Mouse (Mus musculus): ENCODE results near the gene Actr8. TPM values are rescaled to one million over a fixed set of nuclear protein-coding genes. Genes with fewer than 3 reads are reported as not detected.

Gene Actr8
- not detected in 2 replicates for polyA plus RNA-seq (2012; ENCODE audit: insufficient read depth, insufficient read length, low replicate concordance, missing spikeins)

DNA sequence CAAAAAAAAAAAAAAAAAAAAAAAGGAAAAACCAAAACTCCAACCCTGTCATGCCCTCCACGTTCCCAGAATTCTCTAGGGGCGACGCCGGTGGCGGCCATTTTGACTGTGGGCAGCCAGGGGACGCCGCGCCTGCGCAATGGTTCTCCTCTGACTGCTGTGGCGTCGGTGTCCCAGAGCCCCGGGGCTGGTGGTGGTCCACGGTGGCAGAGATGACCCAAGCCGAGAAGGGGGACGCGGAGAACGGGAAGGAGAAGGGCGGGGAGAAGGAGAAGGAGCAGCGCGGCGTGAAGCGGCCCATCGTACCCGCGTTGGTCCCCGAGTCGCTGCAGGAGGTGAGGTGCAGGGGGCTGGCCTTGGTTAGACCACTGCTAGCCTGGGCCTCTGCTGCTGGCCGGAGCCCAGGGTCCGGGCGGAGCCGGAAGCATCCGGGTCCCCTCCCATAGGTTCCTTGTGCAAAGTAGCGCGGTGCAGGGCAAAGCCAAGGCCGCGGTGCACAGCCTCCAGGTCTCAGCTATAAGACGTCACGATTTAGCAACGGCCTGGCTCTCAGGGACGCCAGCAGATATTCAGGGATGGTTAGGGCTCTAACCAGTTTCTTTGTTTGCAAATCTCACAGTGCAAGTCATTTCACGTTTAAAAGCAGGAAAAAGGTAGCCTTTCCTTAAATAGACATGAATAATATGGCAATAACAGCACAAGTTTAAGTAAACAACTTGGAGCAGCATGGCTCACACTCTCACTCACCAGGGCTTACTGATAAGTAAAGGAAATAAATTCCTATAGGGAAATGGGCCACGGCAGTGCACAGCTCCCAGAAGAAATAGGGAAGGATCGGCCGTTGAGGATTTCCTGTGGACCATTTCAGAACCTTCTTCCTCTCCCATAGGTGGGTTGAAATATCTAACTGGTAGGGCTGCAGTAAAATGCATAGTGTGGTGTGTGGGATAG is at the start of gene Actr8:
TSS of gene Actr8 (plus strand) at position 84 of the 951 bp plus-strand sequence.
- Histone ChIP-seq H3K4me1 (ENCODE audit: control insufficient read depth, insufficient read depth, low read length) (no peaks in the 10 kb centered on the region), H3K27ac (ENCODE audit: insufficient read depth, low read depth, low read length) (peak within 1 kb of the TSS; percentile 79), H3K4me3 (ENCODE audit: insufficient read depth, low read depth, low read length) (peak within 1 kb of the TSS; percentile 94)
- 1% methylated on average over 44 of the region's 44 CpGs for WGBS
- TF ChIP-seq POLR2A (IDR thresholded peaks at IDR 0.05; ENCODE audit: insufficient read depth, low read depth, low read length) = peak; percentile 71; the same call in 1 of the 2 replicates
- TF ChIP-seq CTCF (IDR thresholded peaks at IDR 0.05; ENCODE audit: insufficient read depth, low read depth, low read length) = no peak

DNA sequence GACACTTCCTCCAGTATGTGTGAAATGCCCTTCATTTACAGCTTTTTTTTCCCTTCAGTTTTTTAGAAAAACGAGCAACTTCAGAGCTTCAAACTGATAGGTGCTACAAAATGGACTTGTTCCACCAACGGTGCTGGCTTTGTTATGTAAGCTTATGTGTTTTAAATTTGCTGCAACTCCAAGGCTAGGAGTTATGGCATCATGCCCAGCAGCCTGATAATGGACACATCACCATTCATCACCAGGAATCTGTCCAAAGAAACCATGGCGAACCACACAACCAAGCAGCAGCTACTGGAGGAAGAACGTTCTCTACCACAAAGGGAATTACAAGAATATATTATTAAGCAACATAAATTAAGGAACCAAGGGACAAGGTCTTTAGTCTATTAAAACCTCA is 49.2 kb upstream of the Actr8 start:
- H3K27ac ChIP-seq (ENCODE audit: insufficient read depth, low read depth, low read length) = no peak overlapping the region
- H3K4me1 ChIP-seq (ENCODE audit: control insufficient read depth, insufficient read depth, low read length) = no peaks in the 10 kb centered on the region
- 45% methylated on average over 4 of the region's 4 CpGs for WGBS
- TF ChIP-seq CTCF (IDR thresholded peaks at IDR 0.05; ENCODE audit: insufficient read depth, low read depth, low read length) (no peak), POLR2A (IDR thresholded peaks at IDR 0.05; ENCODE audit: insufficient read depth, low read depth, low read length) (no peak)
- no peak overlapping the region for H3K4me3 ChIP-seq (ENCODE audit: insufficient read depth, low read depth, low read length)

DNA sequence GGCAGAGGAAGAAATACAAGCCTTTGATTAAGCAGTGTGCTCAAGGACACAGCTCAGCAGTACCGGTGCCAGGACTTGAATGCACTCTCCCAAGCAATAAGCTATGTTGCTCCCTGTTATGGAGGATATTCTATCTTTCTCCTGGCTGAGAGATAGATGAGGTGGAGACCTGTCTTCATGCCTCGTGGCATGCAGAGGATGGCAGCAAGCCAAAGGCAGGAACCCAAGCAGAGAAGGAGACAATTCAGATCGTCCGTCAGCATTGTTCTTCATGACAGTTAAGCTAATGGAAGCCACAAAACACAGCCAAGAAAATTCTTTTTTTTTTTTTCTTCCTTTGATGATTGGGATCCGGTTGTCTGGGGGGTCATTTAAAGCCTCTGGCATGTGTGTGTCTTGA is 42.6 kb upstream of the Actr8 start:
- whole genome bisulfite sequencing = 51% methylated on average over 5 of the region's 5 CpGs
- Histone ChIP-seq H3K4me3 (ENCODE audit: insufficient read depth, low read depth, low read length) (no peak overlapping the region), H3K27ac (ENCODE audit: insufficient read depth, low read depth, low read length) (no peak overlapping the region), H3K4me1 (ENCODE audit: control insufficient read depth, insufficient read depth, low read length) (no peaks in the 10 kb centered on the region)
- TF ChIP-seq POLR2A (IDR thresholded peaks at IDR 0.05; ENCODE audit: insufficient read depth, low read depth, low read length) = no peak
- TF ChIP-seq CTCF (IDR thresholded peaks at IDR 0.05; ENCODE audit: insufficient read depth, low read depth, low read length) = no peak

DNA sequence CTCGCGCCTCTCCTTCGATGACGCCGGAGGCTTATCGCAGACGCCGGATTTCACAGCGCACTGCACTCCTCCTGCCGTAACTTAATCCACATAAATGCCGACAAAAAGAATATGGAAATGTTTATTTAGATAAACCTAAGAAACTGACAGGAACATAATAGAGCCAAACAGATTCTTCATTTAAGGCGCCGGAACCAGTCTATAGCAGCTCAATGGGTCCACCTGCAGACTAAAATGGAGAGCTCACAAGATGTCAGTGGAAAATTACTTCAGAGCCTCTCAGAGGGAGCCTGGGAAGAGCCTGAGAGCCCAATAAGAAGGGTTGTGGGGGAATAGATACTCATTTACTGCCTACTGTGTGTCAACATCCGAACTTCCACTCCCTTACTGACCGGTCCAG is 40.7 kb upstream of the Actr8 start:
- WGBS = 80% methylated on average over 15 of the region's 15 CpGs
- H3K27ac ChIP-seq (ENCODE audit: insufficient read depth, low read depth, low read length) = no peak overlapping the region
- TF ChIP-seq CTCF (IDR thresholded peaks at IDR 0.05; ENCODE audit: insufficient read depth, low read depth, low read length) (no peak), POLR2A (IDR thresholded peaks at IDR 0.05; ENCODE audit: insufficient read depth, low read depth, low read length) (no peak)
- H3K4me1 ChIP-seq (ENCODE audit: control insufficient read depth, insufficient read depth, low read length) = no peaks in the 10 kb centered on the region
- H3K4me3 ChIP-seq (ENCODE audit: insufficient read depth, low read depth, low read length) = no peak overlapping the region

DNA sequence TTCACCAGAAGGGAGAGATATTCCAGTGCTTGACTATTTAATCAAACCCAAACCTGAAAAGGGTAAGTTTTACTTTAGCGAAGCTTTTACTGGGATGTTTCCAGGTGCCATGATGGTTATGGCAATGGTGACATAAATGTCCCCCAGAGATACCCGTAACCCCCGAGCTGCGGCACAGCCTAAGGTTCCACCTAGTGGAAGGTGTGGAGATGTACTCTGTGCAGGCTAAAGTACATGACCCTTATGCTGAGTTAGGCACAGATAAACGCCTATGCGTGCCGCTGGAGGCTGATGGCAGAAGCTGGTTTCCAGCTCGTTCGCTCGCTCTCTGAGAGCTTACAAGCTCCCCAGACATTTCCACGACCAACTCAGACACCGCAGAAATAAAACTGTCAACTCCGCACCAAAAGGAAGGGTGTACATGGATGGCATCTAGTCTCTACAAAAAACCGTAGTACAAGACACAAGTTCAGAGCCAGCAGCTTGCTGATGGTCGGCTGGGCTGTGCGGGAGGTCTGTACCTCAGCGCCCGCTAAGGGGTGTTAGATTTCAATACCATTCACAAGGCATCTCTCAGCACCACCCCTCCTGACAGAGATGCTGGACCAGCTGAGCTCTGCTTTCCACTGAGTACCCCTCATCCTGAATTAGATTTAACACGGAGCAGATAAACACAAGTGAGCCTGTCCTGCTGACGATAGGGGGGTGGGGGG is 38.4 kb upstream of the Actr8 start:
- TF ChIP-seq POLR2A (IDR thresholded peaks at IDR 0.05; ENCODE audit: insufficient read depth, low read depth, low read length) (no peak), CTCF (IDR thresholded peaks at IDR 0.05; ENCODE audit: insufficient read depth, low read depth, low read length) (no peak)
- WGBS = 49% methylated on average over 20 of the region's 20 CpGs

DNA sequence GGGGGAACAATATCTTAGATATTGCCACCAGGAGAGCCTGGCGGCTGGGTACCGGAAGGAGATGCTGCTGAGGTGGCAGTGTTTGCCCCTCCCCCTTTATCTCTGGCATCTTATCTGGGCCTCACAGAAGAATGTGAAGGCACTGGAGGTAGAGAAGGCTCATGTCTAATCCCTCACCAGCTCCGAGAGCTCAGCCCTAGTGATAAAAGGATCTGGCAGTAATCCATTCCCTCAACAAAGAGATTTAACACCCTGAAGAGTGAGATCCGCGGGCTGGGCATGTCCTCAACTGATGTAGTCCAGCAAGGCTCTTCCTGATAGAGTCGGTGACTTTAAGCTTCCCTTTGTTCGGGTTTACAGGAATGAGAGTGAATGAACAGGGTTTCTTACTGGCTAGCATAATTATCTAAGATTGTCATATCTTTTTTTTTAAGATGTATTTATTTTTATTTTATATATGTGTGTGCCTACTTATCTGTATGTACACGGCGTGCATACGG is 37.8 kb upstream of the Actr8 start:
- no peak overlapping the region for H3K27ac ChIP-seq (ENCODE audit: insufficient read depth, low read depth, low read length)
- no peak for TF ChIP-seq CTCF (IDR thresholded peaks at IDR 0.05; ENCODE audit: insufficient read depth, low read depth, low read length)
- TF ChIP-seq POLR2A (IDR thresholded peaks at IDR 0.05; ENCODE audit: insufficient read depth, low read depth, low read length) = no peak
- no peak overlapping the region for H3K4me3 ChIP-seq (ENCODE audit: insufficient read depth, low read depth, low read length)
- 21% methylated on average over 10 of the region's 10 CpGs for WGBS
- H3K4me1 ChIP-seq (ENCODE audit: control insufficient read depth, insufficient read depth, low read length) = no peaks in the 10 kb centered on the region

More for the DNA sequence above, 38.4 kb upstream of the Actr8 start:
- Histone ChIP-seq H3K4me3 (ENCODE audit: insufficient read depth, low read depth, low read length) (no peak overlapping the region), H3K4me1 (ENCODE audit: control insufficient read depth, insufficient read depth, low read length) (no peaks in the 10 kb centered on the region), H3K27ac (ENCODE audit: insufficient read depth, low read depth, low read length) (no peak overlapping the region)

DNA sequence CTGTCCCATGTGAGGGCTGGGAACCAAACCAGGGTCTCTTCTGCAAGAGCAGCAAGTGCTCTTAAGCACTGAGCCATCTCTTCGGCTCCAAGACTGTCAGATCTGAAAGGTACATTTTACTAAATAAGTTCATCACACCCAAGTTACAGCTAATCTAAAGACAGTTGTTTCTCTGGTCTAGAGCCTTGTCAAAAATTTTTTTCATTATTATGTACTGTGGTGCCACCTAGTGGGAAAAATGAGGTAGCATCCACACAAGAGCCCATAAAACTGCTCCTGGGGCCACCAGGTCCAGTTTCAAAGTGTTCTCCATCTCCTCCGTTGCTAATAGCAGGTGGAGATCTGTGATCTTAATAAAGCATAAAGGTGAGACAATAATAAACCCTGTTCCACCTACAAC is 37.3 kb upstream of the Actr8 start:
- no peak overlapping the region for H3K27ac ChIP-seq (ENCODE audit: insufficient read depth, low read depth, low read length)
- H3K4me1 ChIP-seq (ENCODE audit: control insufficient read depth, insufficient read depth, low read length) = no peaks in the 10 kb centered on the region
- WGBS = 15% methylated on average over 2 of the region's 2 CpGs
- H3K4me3 ChIP-seq (ENCODE audit: insufficient read depth, low read depth, low read length) = no peak overlapping the region
- TF ChIP-seq POLR2A (IDR thresholded peaks at IDR 0.05; ENCODE audit: insufficient read depth, low read depth, low read length) (no peak), CTCF (IDR thresholded peaks at IDR 0.05; ENCODE audit: insufficient read depth, low read depth, low read length) (no peak)

DNA sequence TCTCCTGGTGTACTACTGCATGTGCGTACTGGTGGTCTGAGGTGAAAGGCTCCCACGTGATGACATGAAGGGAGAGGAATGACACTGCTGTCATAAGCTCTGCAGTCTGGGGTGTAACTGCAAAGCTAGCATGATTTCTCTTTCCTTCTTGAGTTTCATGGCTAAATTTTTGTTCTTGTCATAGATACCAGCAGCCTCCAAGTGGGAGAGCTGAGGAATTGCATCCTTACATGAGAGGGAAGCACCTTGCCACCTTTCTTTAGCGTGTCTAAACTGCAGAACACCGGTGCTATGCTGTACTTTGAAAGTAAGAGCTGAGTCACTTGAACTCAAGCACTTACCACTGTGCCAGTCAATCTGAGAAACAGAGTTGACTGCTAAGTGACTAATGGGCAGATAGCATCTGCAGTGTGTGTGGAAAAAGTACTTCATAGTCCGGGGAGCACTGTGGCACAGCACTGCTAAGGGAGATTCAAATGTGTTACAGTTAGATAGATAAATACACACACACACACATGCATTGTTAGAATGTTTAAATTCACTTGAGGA is 31.3 kb upstream of the Actr8 start:
- WGBS = 77% methylated on average over 5 of the region's 5 CpGs
- no peak for TF ChIP-seq POLR2A (IDR thresholded peaks at IDR 0.05; ENCODE audit: insufficient read depth, low read depth, low read length)
- no peak for TF ChIP-seq CTCF (IDR thresholded peaks at IDR 0.05; ENCODE audit: insufficient read depth, low read depth, low read length)
- H3K4me1 ChIP-seq (ENCODE audit: control insufficient read depth, insufficient read depth, low read length) = no peaks in the 10 kb centered on the region
- no peak overlapping the region for H3K27ac ChIP-seq (ENCODE audit: insufficient read depth, low read depth, low read length)
- no peak overlapping the region for H3K4me3 ChIP-seq (ENCODE audit: insufficient read depth, low read depth, low read length)

Data from olfactory bulb, adult 2 months (tissue).